8 mouse cellular contexts compared by ENCODE assay signal in genomic region chr16:35871048-35871851, GRCm38 (mm10). TPM values are rescaled to one million over a fixed set of nuclear protein-coding genes. Genes with fewer than 3 reads are reported as not detected.
A peak's percentile ranks its signal among the peaks of the same experiment; 100 is the strongest.
DNase-seq lines count a peak whose midpoint lies in the region; ATAC-seq and TF ChIP-seq lines count a peak whose summit lies in the region.

Parp14 (minus strand) TSS chr16:35871544.

- H3K27ac ChIP-seq in embryonic facial prominence, embryonic 10.5 days (replicated peaks) = peak within 1 kb of the TSS; percentile 70
- no peak within 1 kb of the TSS for H3K27ac ChIP-seq in heart, embryonic 12.5 days (ENCODE audit: poor library complexity, severe bottlenecking)
- no peak within 1 kb of the TSS for H3K27ac ChIP-seq in kidney, embryonic 14.5 days (ENCODE audit: low read depth, low read length)

- WGBS in embryonic facial prominence, embryonic 10.5 days = 1% methylated on average over 38 of the region's 38 CpGs
- WGBS in heart, embryonic 12.5 days = 1% methylated on average over 38 of the region's 38 CpGs
- under 1% methylated on average over 38 of the region's 38 CpGs for WGBS in kidney, embryonic 14.5 days

- DNase-seq in 3T3-L1 (ENCODE audit: low read depth, low spot score) = peak; percentile 56
- DNase-seq in G1E (ENCODE audit: low spot score) = no peak
- DNase-seq in embryonic facial prominence, embryonic 10.5 days (ENCODE audit: low spot score) = peak; percentile 52
- DNase-seq in lung, postnatal 10 days = peak; percentile 56
- peak; percentile 50 for DNase-seq in ovary, postnatal 36 days (ENCODE audit: low spot score)
- DNase-seq in cerebellum, postnatal 4 days (ENCODE audit: low spot score in 2 of 2) = no peak

- H3K9me3 ChIP-seq in G1E (replicated peaks) = no peaks in the 10 kb centered on the region
- H3K9me3 ChIP-seq in embryonic facial prominence, embryonic 10.5 days = no peaks in the 10 kb centered on the region
- H3K9me3 ChIP-seq in heart, embryonic 12.5 days (replicated peaks) = no peaks in the 10 kb centered on the region
- H3K9me3 ChIP-seq in kidney, embryonic 14.5 days (ENCODE audit: control insufficient read depth, low read length) = no peaks in the 10 kb centered on the region

- no peaks in the 10 kb centered on the region; the same call in 1 of the 2 replicates for H3K27me3 ChIP-seq in G1E (ENCODE audit: insufficient read depth, low read length)
- H3K27me3 ChIP-seq in embryonic facial prominence, embryonic 10.5 days (replicated peaks; ENCODE audit: low read depth, poor library complexity, severe bottlenecking) = peaks cover 48% of the 10 kb centered on the region
- H3K27me3 ChIP-seq in heart, embryonic 12.5 days (replicated peaks) = peaks cover 17% of the 10 kb centered on the region
- peaks cover 26% of the 10 kb centered on the region for H3K27me3 ChIP-seq in kidney, embryonic 14.5 days (ENCODE audit: control insufficient read depth, insufficient read depth, low read length)

- H3K4me2 ChIP-seq in heart, embryonic 12.5 days = peak within 1 kb of the TSS; percentile 99
- H3K4me2 ChIP-seq in kidney, embryonic 14.5 days (replicated peaks; ENCODE audit: low read depth, low read length) = peak within 1 kb of the TSS; percentile 97

- peaks cover 48% of the 10 kb centered on the region for H3K4me1 ChIP-seq in G1E (ENCODE audit: insufficient read depth, low read depth, low read length)
- peaks cover 19% of the 10 kb centered on the region for H3K4me1 ChIP-seq in embryonic facial prominence, embryonic 10.5 days
- H3K4me1 ChIP-seq in heart, embryonic 12.5 days (replicated peaks) = peaks cover 13% of the 10 kb centered on the region
- H3K4me1 ChIP-seq in kidney, embryonic 14.5 days (ENCODE audit: control insufficient read depth, insufficient read depth, low read length) = no peaks in the 10 kb centered on the region

- no peak; the same call in 1 of the 2 replicates for ATAC-seq in G1E (ENCODE audit: extremely low read depth, insufficient number of reproducible peaks, low FRiP score, poor library complexity, severe bottlenecking)
- peak; percentile 43; the same call in 1 of the 2 replicates for ATAC-seq in heart, embryonic 12.5 days (ENCODE audit: insufficient number of reproducible peaks, low FRiP score)
- peak; percentile 63; the same call in 1 of the 2 replicates for ATAC-seq in kidney, embryonic 14.5 days (ENCODE audit: low FRiP score, low TSS enrichment)

- no peak for TF ChIP-seq CTCF in G1E (IDR thresholded peaks at IDR 0.05; ENCODE audit: low read depth, low read length)

- no peaks in the 10 kb centered on the region for H3K36me3 ChIP-seq in G1E (replicated peaks)
- H3K36me3 ChIP-seq in embryonic facial prominence, embryonic 10.5 days (replicated peaks) = no peaks in the 10 kb centered on the region
- no peaks in the 10 kb centered on the region for H3K36me3 ChIP-seq in heart, embryonic 12.5 days
- no peaks in the 10 kb centered on the region for H3K36me3 ChIP-seq in kidney, embryonic 14.5 days (ENCODE audit: control insufficient read depth, insufficient read depth, low read length)

- peak within 1 kb of the TSS; percentile 85 for H3K9ac ChIP-seq in heart, embryonic 12.5 days
- H3K9ac ChIP-seq in kidney, embryonic 14.5 days (ENCODE audit: low read depth, low read length) = peak within 1 kb of the TSS; percentile 65

- H3K4me3 ChIP-seq in G1E (ENCODE audit: low read depth, low read length) = peak within 1 kb of the TSS; percentile 84
- H3K4me3 ChIP-seq in embryonic facial prominence, embryonic 10.5 days = peak within 1 kb of the TSS; percentile 69
- H3K4me3 ChIP-seq in heart, embryonic 12.5 days = peak within 1 kb of the TSS; percentile 82
- peak within 1 kb of the TSS; percentile 71 for H3K4me3 ChIP-seq in kidney, embryonic 14.5 days (ENCODE audit: low read length)

RNA-seq across cellular contexts. Expression of gene Parp14, which starts in this region (rescaled TPM):
- total RNA-seq in G1E (2014; fragmentation: Nextera tagmentation) = 3.4 and 5.5 TPM in 2 replicates
- 4.6 and 6.1 TPM in 2 replicates for total RNA-seq in G1E (2017)
- polyA plus RNA-seq in G1E (2012) = 1.5 and 2.1 TPM in 2 replicates
- 0.26 and 0.43 TPM in 2 replicates for polyA plus RNA-seq in embryonic facial prominence, embryonic 10.5 days (2016; fragmentation: Nextera tagmentation; extraction: Ambion mirVana)
- polyA plus RNA-seq in heart, embryonic 12.5 days (2016; fragmentation: Nextera tagmentation; extraction: Ambion mirVana) = 0.60 and 0.72 TPM in 2 replicates
- polyA plus RNA-seq in kidney, embryonic 14.5 days (2014; fragmentation: Nextera tagmentation; extraction: Ambion mirVana) = 0.36 and 0.81 TPM in 2 replicates

Comparison
In these comparisons a context has a peak if more than half of its experiments do, and no peak if none do; other contexts are left out.
1. Peak in DNase-seq, H3K4me3 ChIP-seq and H3K27ac ChIP-seq in embryonic facial prominence, embryonic 10.5 days; RNA of the gene not detected or under 1 TPM.
2. Peak in ATAC-seq, H3K4me3 ChIP-seq, H3K9ac ChIP-seq and H3K4me2 ChIP-seq in heart, embryonic 12.5 days; RNA of the gene not detected or under 1 TPM.
3. Peak in ATAC-seq, H3K4me3 ChIP-seq, H3K9ac ChIP-seq and H3K4me2 ChIP-seq in kidney, embryonic 14.5 days; RNA of the gene not detected or under 1 TPM.
4. DNase-seq: peak in 3T3-L1 (single experiment), lung, postnatal 10 days (single experiment) and ovary, postnatal 36 days (single experiment); none in G1E (single experiment) and cerebellum, postnatal 4 days (0 of 2).
5. Peak in every context shown above with its lines, with median percentiles within 50 percentile points of each other: H3K4me3 ChIP-seq.